Comparison of ENCODE assay signal across 14 mouse cellular contexts in genomic region chr2:52691745-52692144, GRCm38 (mm10). TPM values are rescaled to one million over a fixed set of nuclear protein-coding genes. Genes with fewer than 3 reads are reported as not detected.
DNase-seq lines count a peak whose midpoint lies in the region; ATAC-seq and TF ChIP-seq lines count a peak whose summit lies in the region.
"Had no signal": no experiment of that assay in that cellular context is flagged by ENCODE, and none has a peak within 500 bp of the region (broad histone marks: within the 10 kb centered on the region; RNA-seq: fewer than 3 reads in every experiment).

No protein-coding gene starts in this region.

- H3K4me1 ChIP-seq in liver, postnatal 0 days (ENCODE audit: insufficient read depth): no peaks in the 10 kb centered on the region
- no peaks in the 10 kb centered on the region for H3K4me1 ChIP-seq in liver, embryonic 12.5 days
- no peaks in the 10 kb centered on the region for H3K4me1 ChIP-seq in ES-Bruce4 (ENCODE audit: control insufficient read depth, insufficient read depth, low read length)
- H3K4me1 ChIP-seq: embryonic facial prominence, embryonic 12.5 days; forebrain, embryonic 10.5 days; heart, embryonic 12.5 days; neural tube, embryonic 15.5 days had no signal

- TF ChIP-seq EP300 in liver, postnatal 0 days (IDR thresholded peaks at IDR 0.05; ENCODE audit: low read depth): no peak
- TF ChIP-seq EP300 in ES-Bruce4 (IDR thresholded peaks at IDR 0.05; ENCODE audit: insufficient read depth, low read depth, low read length): no peak

- peak; percentile 46 for TF ChIP-seq CTCF in liver, postnatal 0 days (IDR thresholded peaks at IDR 0.05; ENCODE audit: low read depth)
- TF ChIP-seq CTCF in ES-Bruce4 (IDR thresholded peaks at IDR 0.05; ENCODE audit: low read depth, low read length): peak; percentile 25

- H3K4me2 ChIP-seq in liver, postnatal 0 days (ENCODE audit: low read depth, low read length): no peak overlapping the region
- no peak overlapping the region for H3K4me2 ChIP-seq in liver, embryonic 12.5 days
- H3K4me2 ChIP-seq: embryonic facial prominence, embryonic 12.5 days; heart, embryonic 12.5 days; neural tube, embryonic 15.5 days had no signal

- no peaks in the 10 kb centered on the region for H3K27me3 ChIP-seq in liver, postnatal 0 days (ENCODE audit: insufficient read depth, low read length)
- no peaks in the 10 kb centered on the region for H3K27me3 ChIP-seq in liver, embryonic 12.5 days (replicated peaks)
- H3K27me3 ChIP-seq in ES-Bruce4 (ENCODE audit: control insufficient read depth, insufficient read depth, low read length, poor library complexity, severe bottlenecking): no peaks in the 10 kb centered on the region
- H3K27me3 ChIP-seq: embryonic facial prominence, embryonic 12.5 days; heart, embryonic 12.5 days; neural tube, embryonic 15.5 days had no signal

- peak; percentile 72 for DNase-seq in heart, adult 11 months
- no peak for DNase-seq in heart, adult 9 months (ENCODE audit: low spot score in 2 of 2)
- no peak for DNase-seq in liver, postnatal 0 days
- DNase-seq in ZHBTc4 (ENCODE audit: low read depth, low spot score): peak; percentile 45
- no peak for DNase-seq in urinary bladder, postnatal 4 days (ENCODE audit: low spot score in 2 of 2)
- DNase-seq: cerebellum, adult 9-10 months; kidney, adult 18-20 months; liver had no signal

- no peaks in the 10 kb centered on the region for H3K9me3 ChIP-seq in liver, postnatal 0 days (ENCODE audit: low read length)
- no peaks in the 10 kb centered on the region for H3K9me3 ChIP-seq in liver, embryonic 12.5 days (replicated peaks)
- no peaks in the 10 kb centered on the region for H3K9me3 ChIP-seq in ES-Bruce4 (replicated peaks; ENCODE audit: control insufficient read depth, insufficient read depth, low read length, poor library complexity, severe bottlenecking)
- H3K9me3 ChIP-seq: embryonic facial prominence, embryonic 12.5 days; forebrain, embryonic 10.5 days; heart, embryonic 12.5 days; neural tube, embryonic 15.5 days had no signal

- 75% methylated on average over 4 of the region's 4 CpGs for WGBS in liver, postnatal 0 days (ENCODE audit: insufficient replicate concordance)
- 69% methylated on average over 4 of the region's 4 CpGs for WGBS in liver, embryonic 12.5 days (ENCODE audit: insufficient replicate concordance)

- peaks cover 6% of the 10 kb centered on the region for H3K36me3 ChIP-seq in liver, postnatal 0 days (replicated peaks; ENCODE audit: insufficient read depth, low read length)
- H3K36me3 ChIP-seq in liver, embryonic 12.5 days: peaks cover 11% of the 10 kb centered on the region
- H3K36me3 ChIP-seq in ES-Bruce4 (ENCODE audit: control insufficient read depth, insufficient read depth, low read length, poor library complexity, severe bottlenecking): no peaks in the 10 kb centered on the region

- H3K4me3 ChIP-seq in liver, postnatal 0 days (ENCODE audit: low read depth, low read length): no peak overlapping the region
- no peak overlapping the region for H3K4me3 ChIP-seq in liver, embryonic 12.5 days
- no peak overlapping the region for H3K4me3 ChIP-seq in ES-Bruce4 (ENCODE audit: low read depth, low read length)
- H3K4me3 ChIP-seq: embryonic facial prominence, embryonic 12.5 days; forebrain, embryonic 10.5 days; heart, embryonic 12.5 days; neural tube, embryonic 15.5 days had no signal

- no peak overlapping the region for H3K27ac ChIP-seq in liver, postnatal 0 days (ENCODE audit: low read depth)
- no peak overlapping the region for H3K27ac ChIP-seq in liver, embryonic 12.5 days
- H3K27ac ChIP-seq in ES-Bruce4 (ENCODE audit: insufficient read depth, low read length): no peak overlapping the region
- H3K27ac ChIP-seq: embryonic facial prominence, embryonic 12.5 days; forebrain, embryonic 10.5 days; neural tube, embryonic 15.5 days had no signal

- H3K9ac ChIP-seq in liver, postnatal 0 days (replicated peaks): no peak overlapping the region
- no peak overlapping the region for H3K9ac ChIP-seq in liver, embryonic 12.5 days
- H3K9ac ChIP-seq in ES-Bruce4 (ENCODE audit: low read depth, poor library complexity, severe bottlenecking): no peak overlapping the region
- H3K9ac ChIP-seq: embryonic facial prominence, embryonic 12.5 days; heart, embryonic 12.5 days; neural tube, embryonic 15.5 days had no signal

- no peak for TF ChIP-seq POLR2A in ES-Bruce4 (IDR thresholded peaks at IDR 0.05; ENCODE audit: insufficient read depth, low read length)

- no peak for ATAC-seq in liver, postnatal 0 days
- ATAC-seq in liver, embryonic 12.5 days: no peak

RNA-seq across cellular contexts. Expression of gene Cacnb4, which starts 15.1 kb away (rescaled TPM):
- polyA plus RNA-seq in liver, postnatal 0 days (2015; fragmentation: Nextera tagmentation; extraction: Ambion mirVana): 0.27 and 0.46 TPM in 2 replicates
- 0.31 and 0.47 TPM in 2 replicates for polyA plus RNA-seq in liver, embryonic 12.5 days (2016; fragmentation: Nextera tagmentation; extraction: Ambion mirVana)
- 1.3 TPM in 1 of 2 replicates, not detected in the other for polyA plus RNA-seq in ES-Bruce4 (2011; ENCODE audit: insufficient read depth, insufficient read length, low read depth, missing spikeins)

RNA-seq across cellular contexts. Expression of gene Stam2, which starts 50.3 kb away (rescaled TPM):
- 9.0 and 9.9 TPM in 2 replicates for polyA plus RNA-seq in liver, postnatal 0 days (2015; fragmentation: Nextera tagmentation; extraction: Ambion mirVana)
- polyA plus RNA-seq in liver, embryonic 12.5 days (2016; fragmentation: Nextera tagmentation; extraction: Ambion mirVana): 13.5 and 14.9 TPM in 2 replicates
- polyA plus RNA-seq in ES-Bruce4 (2011; ENCODE audit: insufficient read depth, insufficient read length, low read depth, missing spikeins): 32.0 and 37.9 TPM in 2 replicates

Comparison
In these comparisons a context has a peak if more than half of its experiments do, and no peak if none do; other contexts are left out.
1. DNase-seq: peak in heart, adult 11 months (single experiment) and ZHBTc4 (single experiment); none in heart, adult 9 months (0 of 2), liver, postnatal 0 days (single experiment) and urinary bladder, postnatal 4 days (0 of 2).